24 mouse cellular contexts compared by ENCODE assay signal in genomic region chr7:99528547-99528946, GRCm38 (mm10). TPM values are rescaled to one million over a fixed set of nuclear protein-coding genes. Genes with fewer than 3 reads are reported as not detected.
DNase-seq lines count a peak whose midpoint lies in the region; ATAC-seq and TF ChIP-seq lines count a peak whose summit lies in the region.
"Had no signal": no experiment of that assay in that cellular context is flagged by ENCODE, and none has a peak within 500 bp of the region (broad histone marks: within the 10 kb centered on the region; RNA-seq: fewer than 3 reads in every experiment).

No protein-coding gene starts in this region.

- no peaks in the 10 kb centered on the region for H3K36me3 ChIP-seq in kidney, postnatal 0 days (ENCODE audit: insufficient read depth, low read length)
- no peaks in the 10 kb centered on the region for H3K36me3 ChIP-seq in liver, embryonic 15.5 days (replicated peaks)
- H3K36me3 ChIP-seq in liver, postnatal 0 days (replicated peaks; ENCODE audit: insufficient read depth, low read length), result no peaks in the 10 kb centered on the region
- H3K36me3 ChIP-seq: forebrain, embryonic 10.5 days; heart, embryonic 12.5 days; heart, embryonic 15.5 days had no signal

- peak; percentile 91 for DNase-seq in heart, adult 11 months
- DNase-seq in heart, postnatal 14 days, result no peak
- DNase-seq in kidney, postnatal 0 days (ENCODE audit: low spot score), result peak; percentile 51
- no peak for DNase-seq in kidney, adult 9 months
- DNase-seq in liver, postnatal 0 days, result no peak
- DNase-seq: adrenal gland, postnatal 10 days; adrenal gland, postnatal 36 days; cerebellum, adult 18-20 months; cerebellum, adult 9-10 months; cerebellum, postnatal 14 days; gastrocnemius, postnatal 10 days; gastrocnemius, postnatal 36 days; heart, adult 18-20 months; heart, postnatal 10 days; heart, postnatal 4 days had no signal

- intact Hi-C loops in heart, postnatal 14 days (cut with DNase I), result no loop called here

- H3K4me3 ChIP-seq in kidney, postnatal 0 days (replicated peaks; ENCODE audit: low read depth, low read length), result no peak overlapping the region
- no peak overlapping the region for H3K4me3 ChIP-seq in liver, embryonic 15.5 days (replicated peaks)
- no peak overlapping the region for H3K4me3 ChIP-seq in liver, postnatal 0 days (ENCODE audit: low read depth, low read length)
- H3K4me3 ChIP-seq: forebrain, embryonic 10.5 days; forebrain, embryonic 13.5 days; heart, embryonic 12.5 days; heart, embryonic 15.5 days had no signal

- no peak for TF ChIP-seq CTCF in kidney, postnatal 0 days (IDR thresholded peaks at IDR 0.05; ENCODE audit: low read depth)
- no peak for TF ChIP-seq CTCF in liver, postnatal 0 days (IDR thresholded peaks at IDR 0.05; ENCODE audit: low read depth)

- TF ChIP-seq EP300 in liver, postnatal 0 days (IDR thresholded peaks at IDR 0.05; ENCODE audit: low read depth), result no peak

- no peak overlapping the region for H3K9ac ChIP-seq in kidney, postnatal 0 days (ENCODE audit: low read depth, low read length)
- H3K9ac ChIP-seq in liver, embryonic 15.5 days, result no peak overlapping the region
- H3K9ac ChIP-seq in liver, postnatal 0 days (replicated peaks), result no peak overlapping the region
- H3K9ac ChIP-seq: forebrain, embryonic 13.5 days; heart, embryonic 12.5 days; heart, embryonic 15.5 days; hindbrain, embryonic 14.5 days had no signal

- H3K4me1 ChIP-seq in kidney, postnatal 0 days (replicated peaks; ENCODE audit: insufficient read depth, low read length), result no peaks in the 10 kb centered on the region
- H3K4me1 ChIP-seq in liver, embryonic 15.5 days (replicated peaks), result peaks cover 54% of the 10 kb centered on the region
- H3K4me1 ChIP-seq in liver, postnatal 0 days (ENCODE audit: insufficient read depth), result peaks cover 26% of the 10 kb centered on the region
- H3K4me1 ChIP-seq: forebrain, embryonic 13.5 days; heart, embryonic 15.5 days had no signal

- no peak for ATAC-seq in kidney, postnatal 0 days (replicated peaks; ENCODE audit: low FRiP score, low read depth)
- no peak for ATAC-seq in liver, embryonic 15.5 days (ENCODE audit: insufficient read depth)
- no peak for ATAC-seq in liver, postnatal 0 days
- ATAC-seq: forebrain, embryonic 13.5 days; forebrain, embryonic 16.5 days; hindbrain, postnatal 0 days; Patski had no signal

- H3K27me3 ChIP-seq in kidney, postnatal 0 days (ENCODE audit: insufficient read depth, low read length), result no peaks in the 10 kb centered on the region
- no peaks in the 10 kb centered on the region for H3K27me3 ChIP-seq in liver, embryonic 15.5 days
- no peaks in the 10 kb centered on the region for H3K27me3 ChIP-seq in liver, postnatal 0 days (ENCODE audit: insufficient read depth, low read length)
- H3K27me3 ChIP-seq: forebrain, embryonic 13.5 days; heart, embryonic 12.5 days; heart, embryonic 15.5 days; Patski had no signal

- WGBS in kidney, postnatal 0 days, result 28% methylated on average over 2 of the region's 2 CpGs
- WGBS in liver, embryonic 15.5 days (ENCODE audit: insufficient replicate concordance), result 38% methylated on average over 2 of the region's 2 CpGs
- 60% methylated on average over 2 of the region's 2 CpGs for WGBS in liver, postnatal 0 days (ENCODE audit: insufficient replicate concordance)

- no peaks in the 10 kb centered on the region for H3K9me3 ChIP-seq in kidney, postnatal 0 days (replicated peaks; ENCODE audit: low read length)
- no peaks in the 10 kb centered on the region for H3K9me3 ChIP-seq in liver, embryonic 15.5 days (replicated peaks)
- H3K9me3 ChIP-seq in liver, postnatal 0 days (ENCODE audit: low read length), result no peaks in the 10 kb centered on the region
- H3K9me3 ChIP-seq: forebrain, embryonic 10.5 days; forebrain, embryonic 13.5 days; heart, embryonic 12.5 days; heart, embryonic 15.5 days had no signal

- no peak overlapping the region for H3K27ac ChIP-seq in kidney, postnatal 0 days
- H3K27ac ChIP-seq in liver, embryonic 15.5 days (replicated peaks), result 0 out of 2 replicates have a peak overlapping the region, but pooled peaks have one; percentile 8
- H3K27ac ChIP-seq in liver, postnatal 0 days (ENCODE audit: low read depth), result no peak overlapping the region
- H3K27ac ChIP-seq: forebrain, embryonic 10.5 days; forebrain, embryonic 13.5 days; heart, embryonic 15.5 days; hindbrain, embryonic 14.5 days; hindbrain, postnatal 0 days had no signal

- H3K4me2 ChIP-seq in kidney, postnatal 0 days (ENCODE audit: low read length), result no peak overlapping the region
- H3K4me2 ChIP-seq in liver, embryonic 15.5 days, result no peak overlapping the region
- no peak overlapping the region for H3K4me2 ChIP-seq in liver, postnatal 0 days (ENCODE audit: low read depth, low read length)
- H3K4me2 ChIP-seq: forebrain, embryonic 13.5 days; heart, embryonic 12.5 days; heart, embryonic 15.5 days; hindbrain, embryonic 14.5 days had no signal

RNA-seq across cellular contexts. Expression of gene Arrb1, which starts 6.7 kb away (rescaled TPM):
- 10 to 100 TPM; 23.3 to 24.3 TPM for total RNA-seq in heart, postnatal 14 days (2021)
- polyA plus RNA-seq in kidney, postnatal 0 days (2015; fragmentation: Nextera tagmentation; extraction: Ambion mirVana), result 6.6 and 7.6 TPM in 2 replicates
- 97.2 and 101 TPM in 2 replicates for polyA plus RNA-seq in liver, embryonic 15.5 days (2015; fragmentation: Nextera tagmentation; extraction: Ambion mirVana)
- 20.1 and 21.8 TPM in 2 replicates for polyA plus RNA-seq in liver, postnatal 0 days (2015; fragmentation: Nextera tagmentation; extraction: Ambion mirVana)

RNA-seq across cellular contexts. Expression of gene Rps3, which starts 45.0 kb away (rescaled TPM):
- 100 to 1,000 TPM; 289 to 327 TPM for total RNA-seq in heart, postnatal 14 days (2021)
- polyA plus RNA-seq in kidney, postnatal 0 days (2015; fragmentation: Nextera tagmentation; extraction: Ambion mirVana), result 873 and 942 TPM in 2 replicates
- 380 and 449 TPM in 2 replicates for polyA plus RNA-seq in liver, embryonic 15.5 days (2015; fragmentation: Nextera tagmentation; extraction: Ambion mirVana)
- polyA plus RNA-seq in liver, postnatal 0 days (2015; fragmentation: Nextera tagmentation; extraction: Ambion mirVana), result 472 TPM in 2 replicates

Comparison
In these comparisons a context has a peak if more than half of its experiments do, and no peak if none do; other contexts are left out.
1. DNase-seq: peak in heart, adult 11 months (single experiment) and kidney, postnatal 0 days (single experiment); none in heart, postnatal 14 days (0 of 2), kidney, adult 9 months (single experiment) and liver, postnatal 0 days (single experiment).